Mouse (Mus musculus) lung, postnatal 10 days (tissue): ENCODE data around the gene Prdm16.

Experiments used
- DNase-seq: peaks from one replicate; pipeline ENCODE4 v3.0.0; 2021

Prdm16 gene

GRCm38 (mm10) chr4:154639591-154640442 is 3.1 kb upstream of the Prdm16 start:
- no peak for DNase-seq

GRCm38 (mm10) chr4:154639126-154639525 is 2.5 kb upstream of the Prdm16 start:
- DNase-seq: peak; percentile 57

- no peak for DNase-seq
Measured at GRCm38 (mm10) chr4:154638320-154638886, 1.7 kb upstream of the Prdm16 start.

GRCm38 (mm10) chr4:154637468-154638319 is 1.0 kb upstream of the Prdm16 start:
- DNase-seq: peak; percentile 15

DNA sequence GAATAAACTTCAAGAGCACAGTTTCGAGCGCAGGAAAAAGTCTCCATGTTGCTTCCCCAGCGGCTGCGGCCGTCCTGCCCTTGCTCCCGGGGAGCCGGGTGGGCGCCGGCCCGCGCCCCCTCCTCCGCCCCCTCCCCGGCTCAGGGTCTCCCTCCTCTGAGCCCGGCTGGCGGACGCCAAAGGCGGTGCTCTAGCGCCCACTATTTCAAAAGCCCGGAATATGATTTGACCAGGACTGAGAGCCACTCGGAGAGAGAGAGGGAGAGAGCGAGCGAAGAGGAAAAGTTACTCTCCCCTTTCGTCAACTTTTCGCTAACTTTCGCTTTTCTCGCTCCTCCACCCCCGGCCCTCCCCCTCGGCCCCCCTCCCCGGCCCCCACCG is 630 bp downstream of the Prdm16 start:
- DNase-seq: peak; percentile 71

DNA sequence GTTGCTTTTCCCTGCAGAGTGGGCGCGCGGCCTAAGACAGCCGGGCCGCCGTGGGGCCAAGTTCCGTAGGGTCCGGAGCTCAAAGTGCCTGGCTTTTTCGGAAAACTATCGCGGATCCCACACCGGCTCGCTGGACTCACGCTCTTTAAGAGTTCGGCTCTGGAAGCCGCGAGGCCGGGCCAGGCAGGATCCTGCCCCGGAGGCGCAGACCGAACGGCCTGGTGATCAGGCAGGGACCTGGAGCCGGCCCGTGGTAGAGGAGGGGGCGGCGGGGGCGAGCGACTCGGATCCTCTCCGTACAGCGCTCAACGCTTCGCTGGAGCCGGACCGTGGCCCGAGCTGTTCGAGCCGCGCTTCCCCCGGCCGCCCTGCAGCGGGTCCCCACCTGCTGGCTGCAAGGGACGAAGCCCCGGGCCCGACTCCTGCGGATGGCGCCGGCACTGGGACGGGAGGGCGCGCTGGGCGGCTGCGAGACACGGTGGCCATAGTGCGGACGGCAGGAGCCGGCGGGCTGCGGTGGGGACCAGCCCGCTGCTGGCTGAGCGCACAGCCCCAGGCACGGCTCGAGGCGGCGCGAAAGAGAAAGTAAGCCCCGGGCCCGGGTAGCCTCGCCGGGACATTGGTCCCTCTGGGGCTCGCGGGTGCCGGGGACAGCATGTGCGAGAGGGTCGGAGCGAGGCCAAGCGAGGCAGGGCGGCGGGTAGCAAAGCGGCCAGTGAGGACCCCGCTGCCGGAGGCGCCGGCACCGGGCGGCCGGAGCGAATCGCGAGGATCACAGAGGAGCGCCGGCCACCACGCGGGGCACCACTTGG is 1.2 kb downstream of the Prdm16 start:
- peak; percentile 61 for DNase-seq

- DNase-seq: peak; percentile 20
Measured at GRCm38 (mm10) chr4:154634470-154635240, 2.0 kb downstream of the Prdm16 start.

DNA sequence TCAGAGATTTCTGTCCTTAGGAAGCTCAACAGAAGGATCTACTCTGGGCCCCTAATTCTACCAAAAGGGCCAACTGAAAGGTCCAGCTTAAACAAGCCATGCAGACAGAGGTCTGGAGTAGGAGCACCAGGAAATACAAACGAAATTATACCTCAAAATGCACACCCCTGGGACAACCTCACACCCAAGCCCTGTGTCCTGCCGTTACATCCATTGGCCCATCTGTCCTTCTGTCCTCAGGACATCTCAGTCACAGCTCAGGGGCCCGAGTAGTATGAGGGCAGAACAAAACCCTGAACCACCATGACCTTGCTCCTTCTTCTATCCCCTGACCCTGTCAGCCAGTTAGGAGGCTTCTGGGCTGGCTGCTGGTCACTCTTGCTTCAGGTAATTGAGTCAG is 2.7 kb downstream of the Prdm16 start:
- no peak for DNase-seq

DNA sequence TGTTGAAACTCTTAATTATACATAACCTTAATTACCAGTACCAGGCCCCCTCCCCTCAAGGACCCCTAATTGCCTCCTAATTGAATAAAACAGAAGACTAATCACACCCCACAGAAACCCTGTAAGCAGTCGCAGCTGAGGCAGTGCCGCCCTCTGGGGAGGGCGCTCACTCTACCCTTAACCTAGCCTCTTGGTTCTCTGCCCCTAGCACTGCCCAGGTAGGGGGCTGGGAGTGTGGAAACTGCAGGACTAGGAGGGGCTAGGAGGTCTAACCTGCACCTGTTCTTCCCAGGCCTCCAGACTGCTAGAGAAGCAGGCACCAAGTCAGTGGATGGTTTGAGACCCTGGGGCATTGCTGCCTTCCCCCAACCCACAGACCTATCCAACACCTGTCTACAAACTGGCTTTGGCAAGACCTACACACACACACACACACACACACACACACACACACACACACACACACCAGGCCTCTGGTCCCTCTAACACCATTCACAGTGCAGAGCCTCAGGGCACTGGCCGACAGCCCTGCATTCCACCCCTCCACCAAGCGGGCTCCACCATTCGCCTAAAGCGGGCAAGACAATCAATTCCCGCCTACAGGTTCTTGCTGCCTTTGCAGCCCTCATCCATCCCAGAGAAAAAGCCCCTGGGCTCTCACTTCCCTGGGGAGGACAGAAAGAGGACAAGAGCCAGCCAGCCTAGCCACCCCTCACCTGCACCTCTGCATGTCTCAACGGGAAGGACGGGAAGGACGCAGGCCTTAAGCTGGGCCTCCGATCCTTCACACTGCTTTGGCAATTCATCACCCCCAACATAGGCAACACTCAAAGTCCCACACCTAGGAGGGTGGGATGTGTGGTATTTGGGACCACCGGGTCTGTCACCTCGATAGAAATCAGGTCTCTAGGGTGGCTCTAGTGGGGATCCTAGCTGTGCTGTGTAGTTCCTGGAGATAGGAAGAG is 3.6 kb downstream of the Prdm16 start:
- DNase-seq: no peak

DNA sequence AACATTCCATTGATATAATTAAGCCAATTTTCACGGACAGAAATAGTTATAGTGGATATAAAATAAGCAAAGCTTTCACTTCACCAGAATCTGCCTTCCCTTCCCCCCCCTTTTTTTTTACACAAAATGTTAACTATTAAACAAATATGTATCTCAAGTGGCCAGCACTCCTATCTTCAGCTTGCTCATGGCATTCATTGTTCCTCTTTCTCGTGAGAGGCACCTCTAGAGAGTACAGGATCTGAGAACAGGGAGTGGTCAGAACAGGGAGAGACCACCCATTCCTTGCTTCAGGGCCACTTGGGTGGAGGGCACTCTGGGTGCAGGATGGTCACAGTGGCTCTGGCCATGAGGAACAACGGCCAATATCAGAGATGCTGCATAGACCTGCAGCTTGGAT is 5.9 kb downstream of the Prdm16 start:
- no peak for DNase-seq

GRCm38 (mm10) chr4:154627419-154628142 is 9.1 kb downstream of the Prdm16 start:
- DNase-seq: no peak

DNA sequence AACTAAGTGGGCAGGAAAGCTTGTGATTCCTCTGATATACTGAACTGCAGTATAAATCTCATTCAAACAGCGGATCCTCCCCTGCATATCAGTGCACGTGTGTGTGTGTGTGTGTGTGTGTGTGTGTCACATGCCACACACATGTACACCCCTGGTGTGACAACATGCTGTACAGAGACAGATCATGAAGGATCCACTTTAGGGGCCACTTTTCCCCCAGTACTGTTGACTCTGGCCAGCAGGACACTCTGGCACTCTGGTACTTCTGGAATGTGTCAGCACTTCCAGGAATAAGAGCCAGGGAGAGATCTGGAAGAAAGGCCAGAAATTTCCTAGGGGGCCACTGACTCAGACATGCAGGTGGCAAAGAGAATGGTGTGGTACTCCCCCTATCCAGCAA is 10.4 kb downstream of the Prdm16 start:
- DNase-seq: no peak

DNA sequence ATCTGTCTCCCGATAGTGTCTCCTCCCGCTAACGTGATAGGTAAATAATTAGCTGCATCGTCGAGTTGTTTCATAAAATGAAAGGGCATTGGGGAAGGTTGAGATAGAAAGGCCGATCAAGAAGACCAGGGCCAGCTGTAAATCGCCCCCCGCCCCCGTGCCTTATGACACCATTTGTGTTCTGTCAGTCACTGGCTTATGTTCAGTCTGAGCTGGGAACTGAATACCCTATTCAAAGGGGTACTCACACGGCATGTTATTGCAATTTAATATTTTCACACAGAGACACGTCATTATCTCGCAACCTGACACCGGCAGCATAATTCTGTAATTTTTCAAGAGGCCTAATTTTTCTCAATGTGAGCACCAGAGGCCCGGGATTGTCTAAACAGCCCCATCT is 11.0 kb downstream of the Prdm16 start:
- no peak for DNase-seq

DNA sequence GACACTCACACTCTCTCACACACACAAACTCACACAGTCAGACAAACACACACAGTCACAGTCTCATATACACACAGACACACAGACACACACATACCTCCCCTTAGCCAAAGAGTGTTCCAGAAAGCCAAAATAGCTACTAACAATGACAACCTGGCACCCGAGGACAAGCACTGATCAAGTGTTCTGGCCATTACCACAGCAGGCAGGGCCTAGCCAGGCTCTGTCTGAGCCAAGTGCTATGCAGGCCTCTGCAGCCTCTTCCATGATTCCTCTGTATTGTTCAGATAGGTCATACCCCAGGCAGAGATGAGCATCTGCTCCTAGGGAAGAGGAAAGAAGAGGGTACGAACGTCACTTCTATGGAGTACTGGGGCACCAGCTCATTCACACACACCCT is 13.4 kb downstream of the Prdm16 start:
- no peak for DNase-seq

GRCm38 (mm10) chr4:154622521-154622920 is 14.2 kb downstream of the Prdm16 start:
- no peak for DNase-seq

DNA sequence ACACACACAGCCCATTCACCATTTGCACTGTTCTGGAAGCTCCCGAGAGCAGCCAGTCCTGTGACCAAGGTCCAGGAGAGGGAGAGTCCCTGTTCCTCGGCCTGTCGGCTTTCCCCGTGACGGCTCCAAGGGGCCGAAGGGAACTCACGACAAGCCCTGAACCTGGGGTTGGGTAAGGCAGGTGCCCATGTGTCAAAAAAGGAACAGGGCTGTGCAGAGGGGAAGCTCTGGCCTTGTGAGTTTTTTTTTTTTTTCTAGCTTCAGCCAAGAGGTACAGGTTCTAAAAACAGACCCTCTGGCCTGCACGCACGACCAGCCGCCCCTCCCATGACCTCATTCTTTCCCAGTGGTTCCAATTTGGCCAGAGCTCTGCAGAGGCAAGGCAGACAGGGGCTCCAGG is 25.5 kb downstream of the Prdm16 start:
- DNase-seq: no peak

DNA sequence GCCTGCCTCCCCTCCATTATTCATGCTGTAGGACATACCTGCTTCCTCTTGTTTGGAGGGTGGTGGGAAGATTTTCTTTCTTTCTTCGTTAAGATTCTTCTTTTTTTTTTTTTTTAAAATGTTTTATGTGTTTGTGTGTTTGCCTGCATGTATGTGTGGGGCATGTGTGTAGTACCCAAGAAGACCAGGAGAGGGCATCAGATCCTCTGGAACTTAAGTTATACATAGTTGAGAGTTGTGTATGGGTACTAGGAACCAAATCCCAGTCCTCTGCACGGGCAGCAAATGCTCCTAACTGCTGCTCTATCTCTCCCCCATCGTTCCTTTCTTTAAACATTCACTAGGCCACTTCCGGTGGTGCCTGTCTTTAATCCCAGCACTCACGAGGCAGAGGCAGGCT is 28.9 kb downstream of the Prdm16 start:
- DNase-seq: no peak

- no peak for DNase-seq
Measured at GRCm38 (mm10) chr4:154604442-154604830, 32.2 kb downstream of the Prdm16 start.

DNA sequence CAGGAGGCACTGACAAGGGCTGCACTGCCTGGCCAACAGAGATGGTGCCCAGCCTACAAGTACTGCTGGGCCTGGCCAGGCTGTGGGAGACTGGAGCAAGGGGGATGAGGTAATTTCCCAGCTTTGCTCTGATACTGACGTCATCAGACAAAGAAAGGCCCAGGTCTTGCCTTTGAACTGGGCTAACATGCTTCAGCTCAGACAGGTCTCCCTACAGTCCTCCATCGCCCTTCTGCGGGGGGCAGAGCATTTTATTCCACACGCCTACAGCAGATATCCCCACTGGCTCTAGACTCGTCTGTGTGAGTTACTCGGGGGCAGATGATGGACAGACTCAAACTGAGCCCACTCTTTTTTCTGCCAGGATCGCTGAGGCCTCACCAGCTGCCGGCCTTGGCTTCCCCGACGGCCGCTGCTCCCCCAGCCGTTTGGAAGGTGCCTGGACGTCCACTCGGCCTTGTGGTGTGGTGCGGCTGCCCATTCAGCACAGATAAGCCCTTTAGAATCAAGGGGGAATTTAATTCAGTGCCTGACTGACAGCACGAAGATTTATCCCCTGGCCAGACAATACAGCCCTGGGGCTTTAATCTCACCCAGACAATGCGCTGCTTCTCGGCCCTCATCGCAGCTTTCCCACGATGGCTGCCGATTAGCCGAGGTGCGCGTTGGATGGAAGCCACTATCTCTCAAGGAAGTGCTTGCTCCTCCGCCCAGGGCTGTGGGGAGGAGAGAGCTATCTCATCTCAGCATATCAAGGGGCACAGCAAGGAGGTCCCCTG is 32.8 kb downstream of the Prdm16 start:
- DNase-seq: no peak
